Mouse (Mus musculus): Measurements from ENCODE around the gene Cs. TPM values are rescaled to one million over a fixed set of nuclear protein-coding genes. Genes with fewer than 3 reads are reported as not detected.

Cs gene
- total and polyA plus RNA-seq, 3 experiments = 133 to 256 (median 161) TPM

DNA sequence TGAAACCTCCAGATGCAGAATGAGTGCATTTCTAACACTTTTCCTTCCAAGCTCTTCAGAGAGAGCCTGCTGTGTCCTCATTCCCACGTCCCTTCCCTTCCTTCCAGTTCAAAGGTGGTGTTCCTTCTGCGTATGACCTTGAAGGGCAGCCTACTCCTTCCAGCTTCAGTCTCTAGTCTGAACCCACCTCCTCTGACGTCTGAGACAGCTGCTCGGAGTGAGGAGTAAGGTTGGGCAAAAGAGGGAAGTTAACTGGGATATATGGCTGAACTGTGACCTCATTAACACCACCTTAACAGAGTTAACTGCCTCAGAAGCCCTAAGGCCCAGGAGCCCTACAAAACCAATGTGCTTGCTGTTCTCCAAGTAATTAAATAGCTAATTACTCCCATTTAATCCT lies 33.1 kb downstream of the Cs start:
- H3K4me3 ChIP-seq (ENCODE audit: control insufficient read depth in 1 of 2, insufficient read depth in 1 of 2, low read depth in 2 of 2, low read length in 2 of 2) = no peak overlapping the region
- no peak for TF ChIP-seq GATA1 (IDR thresholded peaks at IDR 0.05; ENCODE audit: low read depth, low read length)
- TF ChIP-seq SMC3 (IDR thresholded peaks at IDR 0.05; ENCODE audit: low read depth, low read length) = no peak
- TF ChIP-seq MAFK (IDR thresholded peaks at IDR 0.05; ENCODE audit: borderline replicate concordance, low read depth, low read length) = no peak
- TF ChIP-seq CHD1 (IDR thresholded peaks at IDR 0.05; ENCODE audit: low read depth, low read length) = no peak
- TF ChIP-seq ZC3H11A (IDR thresholded peaks at IDR 0.05; ENCODE audit: low read depth, low read length) = no peak
- TF ChIP-seq POLR2AphosphoS2 (IDR thresholded peaks at IDR 0.05; ENCODE audit: low read length) = no peak
- no peak for DNase-seq (ENCODE audit: low read depth, low spot score)
- H3K4me1 ChIP-seq (ENCODE audit: control insufficient read depth in 1 of 2, insufficient read depth in 2 of 2, low read length in 2 of 2) = peaks cover 11 to 18% of the 10 kb centered on the region in 2 experiments
- H3K27me3 ChIP-seq (ENCODE audit: control insufficient read depth in 1 of 2, insufficient read depth in 2 of 2, low read length in 2 of 2) = no peaks in the 10 kb centered on the region
- peaks cover 0 to 13% of the 10 kb centered on the region in 2 experiments; a peak in 2 of 4 replicates for H3K36me3 ChIP-seq (ENCODE audit: control insufficient read depth in 1 of 2, insufficient read depth in 2 of 2, low read length in 2 of 2)
- H3K27ac ChIP-seq (ENCODE audit: control insufficient read depth, low read depth, low read length) = no peak overlapping the region
- H3K79me2 ChIP-seq (ENCODE audit: control insufficient read depth, insufficient read depth, low read length, poor library complexity) = peaks cover 2% of the 10 kb centered on the region; the same call in 1 of the 2 replicates
- no peak overlapping the region for H3K9ac ChIP-seq (ENCODE audit: control insufficient read depth, low read depth, low read length, poor library complexity, severe bottlenecking)
- no peaks in the 10 kb centered on the region for H3K9me3 ChIP-seq (replicated peaks; ENCODE audit: insufficient read depth, low read length)

DNA sequence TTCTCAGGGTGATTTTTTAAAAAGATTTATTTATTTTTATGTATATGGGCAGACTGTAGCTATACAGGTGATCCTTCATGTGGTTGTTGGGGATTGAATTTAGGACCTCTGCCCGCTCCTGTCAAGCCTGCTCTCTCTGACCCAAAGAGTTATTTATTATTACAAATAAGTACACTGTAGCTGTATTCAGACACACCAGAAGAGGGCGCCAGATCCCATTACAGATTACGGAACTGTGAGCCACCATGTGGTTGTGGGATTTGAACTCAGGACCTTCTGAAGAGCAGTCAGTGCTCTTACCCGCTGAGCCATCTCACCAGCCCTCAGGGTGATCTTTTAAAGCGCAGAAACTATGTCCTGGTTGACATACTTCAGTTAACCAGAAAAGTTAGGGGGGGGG lies 34.6 kb downstream of the Cs start:
- no peaks in the 10 kb centered on the region for H3K9me3 ChIP-seq (replicated peaks; ENCODE audit: insufficient read depth, low read length)
- no peak for DNase-seq (ENCODE audit: low read depth, low spot score)
- H3K27ac ChIP-seq (ENCODE audit: control insufficient read depth, low read depth, low read length) = no peak overlapping the region
- H3K9ac ChIP-seq (ENCODE audit: control insufficient read depth, low read depth, low read length, poor library complexity, severe bottlenecking) = no peak overlapping the region
- H3K79me2 ChIP-seq (ENCODE audit: control insufficient read depth, insufficient read depth, low read length, poor library complexity) = peaks cover 6% of the 10 kb centered on the region
- H3K27me3 ChIP-seq (ENCODE audit: control insufficient read depth in 1 of 2, insufficient read depth in 2 of 2, low read length in 2 of 2) = no peaks in the 10 kb centered on the region
- H3K4me1 ChIP-seq (ENCODE audit: control insufficient read depth in 1 of 2, insufficient read depth in 2 of 2, low read length in 2 of 2) = peaks cover 4 to 17% of the 10 kb centered on the region in 2 experiments
- TF ChIP-seq TBP (IDR thresholded peaks at IDR 0.05; ENCODE audit: low read depth, low read length) = peak; percentile 53; the same call in 1 of the 2 replicates
- no peak for TF ChIP-seq ELF1 (IDR thresholded peaks at IDR 0.05; ENCODE audit: low read depth, low read length)
- TF ChIP-seq CTCF (IDR thresholded peaks at IDR 0.05 in 2 of 3, conservative IDR thresholded peaks at IDR 0.05 in 1 of 3; ENCODE audit: control insufficient read depth in 1 of 3, insufficient read depth in 1 of 3, low read depth in 2 of 3, low read length in 3 of 3, poor library complexity in 1 of 3, severe bottlenecking in 1 of 3) = peak; percentile 25 to 42 (median 26); a peak in 4 of 6 replicates
- H3K4me3 ChIP-seq (ENCODE audit: control insufficient read depth in 1 of 2, insufficient read depth in 1 of 2, low read depth in 2 of 2, low read length in 2 of 2) = no peak overlapping the region
- peaks cover 0 to 10% of the 10 kb centered on the region in 2 experiments; a peak in 2 of 4 replicates for H3K36me3 ChIP-seq (ENCODE audit: control insufficient read depth in 1 of 2, insufficient read depth in 2 of 2, low read length in 2 of 2)

DNA sequence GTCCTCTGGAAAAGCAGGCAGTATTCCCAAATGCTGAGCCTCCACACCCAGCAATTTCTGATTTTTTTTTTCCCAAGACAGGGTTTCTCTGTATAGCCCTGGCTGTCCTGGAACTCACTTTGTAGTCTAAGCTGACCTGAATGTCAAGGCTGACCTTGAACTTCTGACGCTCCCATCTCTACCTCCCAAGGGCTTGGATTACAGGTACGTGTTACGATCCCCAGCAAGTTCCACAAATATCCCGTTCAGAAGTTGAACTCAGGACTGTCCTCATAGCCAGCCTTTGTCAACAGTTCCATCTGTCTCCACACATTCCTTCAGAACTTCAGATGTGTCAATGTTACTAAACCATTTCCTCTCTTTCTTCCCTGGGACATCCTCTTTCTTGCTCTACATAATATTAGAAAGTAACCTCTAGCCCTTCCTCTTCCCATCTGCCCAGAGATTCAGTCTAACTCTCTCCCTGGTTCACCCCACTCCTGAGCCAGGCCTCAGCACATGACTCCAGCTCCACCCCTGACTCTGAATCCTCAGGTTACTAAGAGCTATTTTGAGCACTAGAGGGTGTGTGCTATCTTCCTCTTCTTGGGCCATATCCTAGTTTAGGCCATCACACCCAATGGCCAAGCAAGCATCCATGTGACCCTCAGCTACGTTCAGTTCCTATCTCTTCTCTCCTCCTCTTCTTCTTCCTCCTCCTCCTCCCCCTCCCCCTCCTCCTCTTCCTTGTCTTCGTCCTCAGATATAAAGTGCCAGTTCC lies 35.6 kb downstream of the Cs start:
- Histone ChIP-seq H3K4me1 (ENCODE audit: control insufficient read depth in 1 of 2, insufficient read depth in 2 of 2, low read length in 2 of 2) (peaks cover 4 to 17% of the 10 kb centered on the region in 2 experiments), H3K9me3 (replicated peaks; ENCODE audit: insufficient read depth, low read length) (no peaks in the 10 kb centered on the region), H3K27ac (ENCODE audit: control insufficient read depth, low read depth, low read length) (peak overlapping the region; percentile 59), H3K79me2 (ENCODE audit: control insufficient read depth, insufficient read depth, low read length, poor library complexity) (peaks cover 16% of the 10 kb centered on the region), H3K27me3 (ENCODE audit: control insufficient read depth in 1 of 2, insufficient read depth in 2 of 2, low read length in 2 of 2) (no peaks in the 10 kb centered on the region), H3K36me3 (ENCODE audit: control insufficient read depth in 1 of 2, insufficient read depth in 2 of 2, low read length in 2 of 2) (peaks cover 0 to 10% of the 10 kb centered on the region in 2 experiments; a peak in 2 of 4 replicates), H3K9ac (ENCODE audit: control insufficient read depth, low read depth, low read length, poor library complexity, severe bottlenecking) (peak overlapping the region; percentile 1; the same call in 1 of the 2 replicates), H3K4me3 (ENCODE audit: control insufficient read depth in 1 of 2, insufficient read depth in 1 of 2, low read depth in 2 of 2, low read length in 2 of 2) (peak overlapping the region in 1 of 2 experiments; percentile 15; a peak in 1 of 4 replicates)
- peak; percentile 88 for DNase-seq (ENCODE audit: low read depth, low spot score)
- peak; percentile 73; the same call in 1 of the 2 replicates for TF ChIP-seq MAZ (IDR thresholded peaks at IDR 0.05; ENCODE audit: low read depth, low read length)
- TF ChIP-seq POLR2A (IDR thresholded peaks at IDR 0.05; ENCODE audit: control insufficient read depth in 1 of 2, insufficient read depth in 1 of 2, low read depth in 1 of 2, low read length in 2 of 2, poor library complexity in 1 of 2) = peak in 1 of 2 experiments; percentile 41; a peak in 1 of 4 replicates
- peak; percentile 50; the same call in 1 of the 2 replicates for TF ChIP-seq MXI1 (IDR thresholded peaks at IDR 0.05; ENCODE audit: low read depth, low read length)
- TF ChIP-seq GABPA (IDR thresholded peaks at IDR 0.05; ENCODE audit: low read depth, low read length) = no peak
- peak; percentile 77; the same call in 1 of the 2 replicates for TF ChIP-seq MEF2A (IDR thresholded peaks at IDR 0.05; ENCODE audit: extremely low read depth, insufficient replicate concordance, low read depth, low read length, poor library complexity, severe bottlenecking)
- TF ChIP-seq CTCF (IDR thresholded peaks at IDR 0.05 in 2 of 3, conservative IDR thresholded peaks at IDR 0.05 in 1 of 3; ENCODE audit: control insufficient read depth in 1 of 3, insufficient read depth in 1 of 3, low read depth in 2 of 3, low read length in 3 of 3, poor library complexity in 1 of 3, severe bottlenecking in 1 of 3) = no peak; a peak in 1 of 6 replicates
- no peak for TF ChIP-seq ELF1 (IDR thresholded peaks at IDR 0.05; ENCODE audit: low read depth, low read length)
- no peak for TF ChIP-seq KAT2A (conservative IDR thresholded peaks at IDR 0.05; ENCODE audit: low read depth, low read length)
- no peak for TF ChIP-seq SMC3 (IDR thresholded peaks at IDR 0.05; ENCODE audit: low read depth, low read length)
- peak; percentile 56; the same call in 1 of the 2 replicates for TF ChIP-seq SIN3A (IDR thresholded peaks at IDR 0.05; ENCODE audit: low read length)
- TF ChIP-seq USF1 (IDR thresholded peaks at IDR 0.05; ENCODE audit: low read depth, low read length) = peak; percentile 83
- TF ChIP-seq GATA1 (IDR thresholded peaks at IDR 0.05; ENCODE audit: low read depth, low read length) = 0 out of 2 replicates have a peak, but pooled peaks have one; percentile 17
- peak; percentile 51; the same call in 1 of the 2 replicates for TF ChIP-seq ETS1 (IDR thresholded peaks at IDR 0.05; ENCODE audit: low read depth, low read length)
- TF ChIP-seq USF2 (IDR thresholded peaks at IDR 0.05; ENCODE audit: borderline replicate concordance in 1 of 2, insufficient read depth in 1 of 2, low read depth in 1 of 2, low read length in 2 of 2) = 0 out of 4 replicates have a peak, but pooled peaks of 1 of the 2 experiments have one; percentile 28
- peak; percentile 86; the same call in 1 of the 2 replicates for TF ChIP-seq MYC (IDR thresholded peaks at IDR 0.05; ENCODE audit: low read depth, low read length)
- TF ChIP-seq MYB (IDR thresholded peaks at IDR 0.05; ENCODE audit: low read depth, low read length) = no peak
- peak; percentile 66; the same call in 1 of the 2 replicates for TF ChIP-seq MAX (IDR thresholded peaks at IDR 0.05; ENCODE audit: low read length)
